16 mouse cellular contexts compared by ENCODE assay signal in the genomic region with DNA sequence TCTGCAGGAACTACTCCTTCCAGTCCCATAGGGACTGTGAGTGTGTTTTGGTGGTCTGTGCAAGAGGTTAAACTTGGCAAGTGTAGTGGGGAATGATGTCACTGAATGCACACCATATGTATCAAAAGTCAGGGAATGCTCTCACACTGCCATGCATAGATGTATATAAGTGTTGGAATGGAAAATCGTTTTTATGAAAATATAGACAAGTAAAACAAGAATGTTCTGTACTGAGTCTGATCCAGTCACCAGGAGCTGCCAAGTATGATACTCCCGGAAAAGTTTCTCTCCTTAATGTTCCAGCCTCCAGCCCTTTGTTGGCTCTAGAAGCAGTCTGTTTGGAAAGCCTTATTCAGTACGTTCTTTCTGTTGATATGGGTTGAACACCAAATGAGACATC. TPM values are rescaled to one million over a fixed set of nuclear protein-coding genes. Genes with fewer than 3 reads are reported as not detected.
A peak's percentile ranks its signal among the peaks of the same experiment; 100 is the strongest.
DNase-seq lines count a peak whose midpoint lies in the region; ATAC-seq lines count a peak whose summit lies in the region.
"Had no signal": no experiment of that assay in that cellular context is flagged by ENCODE, and none has a peak within 500 bp of the region (broad histone marks: within the 10 kb centered on the region; RNA-seq: fewer than 3 reads in every experiment).

No protein-coding gene starts in this region.

- WGBS in forebrain, embryonic 14.5 days: 63% methylated on average over 3 of the region's 3 CpGs
- WGBS in forebrain, embryonic 12.5 days: 77% methylated on average over 3 of the region's 3 CpGs
- WGBS in heart, embryonic 13.5 days: 55% methylated on average over 3 of the region's 3 CpGs
- WGBS in heart, embryonic 12.5 days: 68% methylated on average over 3 of the region's 3 CpGs

- no peaks in the 10 kb centered on the region for H3K36me3 ChIP-seq in forebrain, embryonic 14.5 days (ENCODE audit: control insufficient read depth, insufficient read depth, low read length)
- peaks cover 3% of the 10 kb centered on the region; the same call in 1 of the 2 replicates for H3K36me3 ChIP-seq in forebrain, embryonic 12.5 days (replicated peaks)
- peaks cover 13% of the 10 kb centered on the region for H3K36me3 ChIP-seq in heart, embryonic 13.5 days
- H3K36me3 ChIP-seq in heart, embryonic 12.5 days: peaks cover 8% of the 10 kb centered on the region

- no peak overlapping the region for H3K9ac ChIP-seq in forebrain, embryonic 14.5 days (ENCODE audit: low read length)
- no peak overlapping the region for H3K9ac ChIP-seq in forebrain, embryonic 12.5 days
- no peak overlapping the region for H3K9ac ChIP-seq in heart, embryonic 13.5 days
- no peak overlapping the region for H3K9ac ChIP-seq in heart, embryonic 12.5 days
- H3K9ac ChIP-seq: limb, embryonic 12.5 days had no signal

- peak; percentile 42 for DNase-seq in forebrain, embryonic 14.5 days (ENCODE audit: low spot score)
- peak; percentile 44 for DNase-seq in NIH3T3 (ENCODE audit: low read depth)
- peak; percentile 14 for DNase-seq in heart, postnatal 4 days
- no peak for DNase-seq in B cell, adult 2 months
- DNase-seq in right cerebral cortex, adult 2 months (ENCODE audit: low spot score in 2 of 2): no peak
- DNase-seq: adrenal gland, adult 8-10 months; cerebellum, postnatal 14 days; kidney, adult 8-10 months; lung, adult 18-20 months; retina, postnatal 1 day; thymus, postnatal 25 days had no signal

- no peaks in the 10 kb centered on the region for H3K27me3 ChIP-seq in forebrain, embryonic 14.5 days (replicated peaks; ENCODE audit: control insufficient read depth, insufficient read depth, low read length)
- H3K27me3 ChIP-seq in forebrain, embryonic 12.5 days: no peaks in the 10 kb centered on the region
- H3K27me3 ChIP-seq in heart, embryonic 13.5 days (replicated peaks): no peaks in the 10 kb centered on the region
- no peaks in the 10 kb centered on the region for H3K27me3 ChIP-seq in heart, embryonic 12.5 days (replicated peaks)
- H3K27me3 ChIP-seq: limb, embryonic 12.5 days had no signal

- no peak for ATAC-seq in forebrain, embryonic 14.5 days
- ATAC-seq in forebrain, embryonic 12.5 days (ENCODE audit: low FRiP score): no peak
- no peak for ATAC-seq in heart, embryonic 13.5 days (ENCODE audit: extremely low read depth, insufficient number of reproducible peaks, low FRiP score, low TSS enrichment)
- no peak for ATAC-seq in heart, embryonic 12.5 days (ENCODE audit: insufficient number of reproducible peaks, low FRiP score)
- ATAC-seq: hindbrain, postnatal 0 days had no signal

- no peak overlapping the region for H3K4me2 ChIP-seq in forebrain, embryonic 14.5 days (ENCODE audit: low read length)
- no peak overlapping the region for H3K4me2 ChIP-seq in forebrain, embryonic 12.5 days
- no peak overlapping the region for H3K4me2 ChIP-seq in heart, embryonic 13.5 days
- no peak overlapping the region for H3K4me2 ChIP-seq in heart, embryonic 12.5 days
- H3K4me2 ChIP-seq: limb, embryonic 12.5 days had no signal

- no peak overlapping the region for H3K4me3 ChIP-seq in forebrain, embryonic 14.5 days (ENCODE audit: low read depth, low read length)
- no peak overlapping the region for H3K4me3 ChIP-seq in forebrain, embryonic 12.5 days (replicated peaks)
- no peak overlapping the region for H3K4me3 ChIP-seq in heart, embryonic 13.5 days
- H3K4me3 ChIP-seq in heart, embryonic 12.5 days: no peak overlapping the region
- H3K4me3 ChIP-seq: limb, embryonic 12.5 days had no signal

- no peaks in the 10 kb centered on the region for H3K4me1 ChIP-seq in forebrain, embryonic 14.5 days (ENCODE audit: control insufficient read depth, insufficient read depth, low read length)
- H3K4me1 ChIP-seq in forebrain, embryonic 12.5 days: no peaks in the 10 kb centered on the region
- H3K4me1 ChIP-seq in heart, embryonic 13.5 days: peaks cover 7% of the 10 kb centered on the region
- H3K4me1 ChIP-seq in heart, embryonic 12.5 days (replicated peaks): 0 out of 2 replicates have a peak, but pooled peaks cover 1% of the 10 kb centered on the region

- no peaks in the 10 kb centered on the region for H3K9me3 ChIP-seq in forebrain, embryonic 14.5 days (replicated peaks; ENCODE audit: control insufficient read depth, low read length)
- H3K9me3 ChIP-seq in forebrain, embryonic 12.5 days: no peaks in the 10 kb centered on the region
- peaks cover 9% of the 10 kb centered on the region; the same call in 1 of the 2 replicates for H3K9me3 ChIP-seq in heart, embryonic 13.5 days
- no peaks in the 10 kb centered on the region; the same call in 1 of the 2 replicates for H3K9me3 ChIP-seq in heart, embryonic 12.5 days (replicated peaks)
- H3K9me3 ChIP-seq: limb, embryonic 12.5 days had no signal

- H3K27ac ChIP-seq in forebrain, embryonic 14.5 days (ENCODE audit: low read depth, low read length): no peak overlapping the region
- H3K27ac ChIP-seq in forebrain, embryonic 12.5 days: no peak overlapping the region
- 0 out of 2 replicates have a peak overlapping the region, but pooled peaks have one; percentile 13 for H3K27ac ChIP-seq in heart, embryonic 13.5 days (replicated peaks)
- no peak overlapping the region for H3K27ac ChIP-seq in heart, embryonic 12.5 days (ENCODE audit: poor library complexity, severe bottlenecking)
- H3K27ac ChIP-seq: hindbrain, postnatal 0 days; limb, embryonic 12.5 days had no signal

RNA-seq across cellular contexts. Expression of a gene that starts 48.7 kb away (rescaled TPM):
- polyA plus RNA-seq in forebrain, embryonic 14.5 days (2014; fragmentation: Nextera tagmentation; extraction: Ambion mirVana): 29.0 and 37.9 TPM in 2 replicates
- 22.5 and 23.1 TPM in 2 replicates for polyA plus RNA-seq in forebrain, embryonic 12.5 days (2016; fragmentation: Nextera tagmentation; extraction: Ambion mirVana)
- polyA plus RNA-seq in heart, embryonic 13.5 days (2015; fragmentation: Nextera tagmentation; extraction: Ambion mirVana): 5.7 and 7.6 TPM in 2 replicates
- polyA plus RNA-seq in heart, embryonic 12.5 days (2016; fragmentation: Nextera tagmentation; extraction: Ambion mirVana): 10.3 and 12.1 TPM in 2 replicates
- total RNA-seq in heart, postnatal 4 days (2021): 10 to 100 TPM; 29.3 to 29.9 TPM

Comparison
In these comparisons a context has a peak if more than half of its experiments do, and no peak if none do; other contexts are left out.
1. DNase-seq: peak in forebrain, embryonic 14.5 days (single experiment), NIH3T3 (single experiment) and heart, postnatal 4 days (single experiment); none in B cell, adult 2 months (0 of 2) and right cerebral cortex, adult 2 months (0 of 2).